Mouse (Mus musculus) midbrain, embryonic 15.5 days (tissue): Measurements from ENCODE around the gene Nfatc2ip. TPM values are rescaled to one million over a fixed set of nuclear protein-coding genes. Genes with fewer than 3 reads are reported as not detected.

Source experiments
- ATAC-seq: fragments of 200-750 bp; cut with Nextera tagmentation; replicated peaks from 2 replicates; pipeline ENCODE4 v1.8.0; 2017; ENCODE audit warnings: moderate TSS enrichment
- H3K27ac ChIP-seq: fragments of 300-500 bp; sonication (generic); 2 replicates; pipeline ENCODE4 v1.5.1; 2015; ENCODE audit warnings: mild to moderate bottlenecking, inconsistent platforms
- H3K27me3 ChIP-seq: fragments of 300-500 bp; sonication (generic); replicated peaks from 2 replicates; pipeline ENCODE4 v1.6.1; 2015; ENCODE audit warnings: inconsistent platforms
- H3K36me3 ChIP-seq: fragments of 300-500 bp; sonication (generic); replicated peaks from 2 replicates; pipeline ENCODE4 v1.6.1; 2015; ENCODE audit warnings: inconsistent platforms
- H3K4me1 ChIP-seq: fragments of 300-500 bp; sonication (generic); 2 replicates; pipeline ENCODE4 v1.6.1; 2015; ENCODE audit warnings: inconsistent platforms
- H3K4me2 ChIP-seq: fragments of 300-500 bp; sonication (generic); 2 replicates; pipeline ENCODE4 v1.6.1; 2015; ENCODE audit warnings: inconsistent platforms, mild to moderate bottlenecking, moderate library complexity
- H3K4me3 ChIP-seq: fragments of 300-500 bp; sonication (generic); 2 replicates; pipeline ENCODE4 v1.5.1; 2015; ENCODE audit warnings: mild to moderate bottlenecking, inconsistent platforms
- H3K9ac ChIP-seq: fragments of 300-500 bp; sonication (generic); 2 replicates; pipeline ENCODE4 v1.6.1; 2015; ENCODE audit warnings: mild to moderate bottlenecking, inconsistent platforms
- H3K9me3 ChIP-seq: fragments of 300-500 bp; sonication (generic); 2 replicates; pipeline ENCODE4 v1.6.1; 2016; ENCODE audit warnings: inconsistent platforms
- WGBS: fragments of 180-500 bp; shearing (Covaris S2); methylation state at CpG from one replicate; pipeline ENCODE4 v1.1.7; 2015; ENCODE audit warnings: mixed read lengths; 5-methylcytosine and 5-hydroxymethylcytosine counted together
- polyA plus RNA-seq: library from polyadenylated mRNA; unstranded; fragments of >200 nt; fragmentation: Nextera tagmentation; extraction: Ambion mirVana; gene quantifications from 2 replicates; pipeline ENCODE4 v1.2.1, GENCODE M21; 2015

Gene Nfatc2ip
- polyA plus RNA-seq, 1 experiment from 2014 or later = 2.2 TPM

- ATAC-seq = peak; percentile 95
- H3K27me3 ChIP-seq = no peaks in the 10 kb centered on the region
- no peaks in the 10 kb centered on the region for H3K9me3 ChIP-seq
- H3K9ac ChIP-seq = peak within 1 kb of the TSS; percentile 70
- peak within 1 kb of the TSS; percentile 86 for H3K4me2 ChIP-seq
- H3K4me1 ChIP-seq = peaks cover 14% of the 10 kb centered on the region
- peak within 1 kb of the TSS; percentile 84 for H3K27ac ChIP-seq
- no peaks in the 10 kb centered on the region for H3K36me3 ChIP-seq
- WGBS = under 1% methylated on average over 82 of the region's 82 CpGs
- peak within 1 kb of the TSS; percentile 72 for H3K4me3 ChIP-seq
Observed at GRCm38 (mm10) chr7:126428631-126429502, 32.3 kb upstream of the Nfatc2ip start, which contains the start of gene Rabep2. TSS of gene Rabep2 (plus strand) at chr7:126428759.

- Histone ChIP-seq H3K4me1 (peaks cover 14% of the 10 kb centered on the region), H3K27ac (peak overlapping the region; percentile 84), H3K4me3 (peak overlapping the region; percentile 72), H3K36me3 (no peaks in the 10 kb centered on the region), H3K27me3 (no peaks in the 10 kb centered on the region), H3K4me2 (peak overlapping the region; percentile 86), H3K9me3 (no peaks in the 10 kb centered on the region), H3K9ac (peak overlapping the region; percentile 70)
- ATAC-seq = peak; percentile 13
- WGBS = 16% methylated on average over 4 of the region's 4 CpGs
Observed at GRCm38 (mm10) chr7:126428154-126428553, 31.6 kb upstream of the Nfatc2ip start.

GRCm38 (mm10) chr7:126427323-126427860 is 30.9 kb upstream of the Nfatc2ip start:
- ATAC-seq = no peak
- 66% methylated on average over 13 of the region's 13 CpGs for WGBS
- Histone ChIP-seq H3K4me1 (peaks cover 14% of the 10 kb centered on the region), H3K27me3 (no peaks in the 10 kb centered on the region), H3K27ac (no peak overlapping the region), H3K36me3 (no peaks in the 10 kb centered on the region), H3K4me3 (no peak overlapping the region), H3K4me2 (0 out of 2 replicates have a peak overlapping the region, but pooled peaks have one; percentile 86), H3K9ac (no peak overlapping the region), H3K9me3 (no peaks in the 10 kb centered on the region)

GRCm38 (mm10) chr7:126424161-126424560 is 27.6 kb upstream of the Nfatc2ip start:
- Histone ChIP-seq H3K4me3 (no peak overlapping the region), H3K36me3 (no peaks in the 10 kb centered on the region), H3K27me3 (no peaks in the 10 kb centered on the region), H3K4me1 (peaks cover 9% of the 10 kb centered on the region), H3K27ac (no peak overlapping the region), H3K4me2 (no peak overlapping the region), H3K9ac (no peak overlapping the region), H3K9me3 (no peaks in the 10 kb centered on the region)
- ATAC-seq = no peak
- 82% methylated on average over 6 of the region's 6 CpGs for WGBS

GRCm38 (mm10) chr7:126421756-126422155 is 25.2 kb upstream of the Nfatc2ip start:
- 93% methylated on average over 5 of the region's 5 CpGs for WGBS

GRCm38 (mm10) chr7:126418496-126418895 is 22.0 kb upstream of the Nfatc2ip start:
- Histone ChIP-seq H3K9me3 (no peaks in the 10 kb centered on the region), H3K36me3 (no peaks in the 10 kb centered on the region), H3K4me2 (no peak overlapping the region), H3K4me3 (no peak overlapping the region), H3K9ac (no peak overlapping the region), H3K4me1 (no peaks in the 10 kb centered on the region), H3K27me3 (no peaks in the 10 kb centered on the region), H3K27ac (no peak overlapping the region)
- no peak for ATAC-seq
- 60% methylated on average over 3 of the region's 3 CpGs for WGBS

More at GRCm38 (mm10) chr7:126421756-126422155, 25.2 kb upstream of the Nfatc2ip start:
- no peaks in the 10 kb centered on the region for H3K27me3 ChIP-seq
- no peak overlapping the region for H3K9ac ChIP-seq
- H3K36me3 ChIP-seq = no peaks in the 10 kb centered on the region
- H3K9me3 ChIP-seq = no peaks in the 10 kb centered on the region
- no peak overlapping the region for H3K27ac ChIP-seq
- no peaks in the 10 kb centered on the region for H3K4me1 ChIP-seq
- ATAC-seq = no peak
- H3K4me3 ChIP-seq = no peak overlapping the region
- H3K4me2 ChIP-seq = no peak overlapping the region

GRCm38 (mm10) chr7:126417606-126418005 is 21.1 kb upstream of the Nfatc2ip start:
- Histone ChIP-seq H3K4me1 (no peaks in the 10 kb centered on the region), H3K27me3 (no peaks in the 10 kb centered on the region), H3K4me2 (no peak overlapping the region), H3K36me3 (no peaks in the 10 kb centered on the region), H3K27ac (no peak overlapping the region), H3K9me3 (no peaks in the 10 kb centered on the region), H3K4me3 (no peak overlapping the region), H3K9ac (no peak overlapping the region)
- ATAC-seq = no peak
- 72% methylated on average over 4 of the region's 4 CpGs for WGBS

GRCm38 (mm10) chr7:126417045-126417444 is 20.5 kb upstream of the Nfatc2ip start:
- Histone ChIP-seq H3K4me2 (no peak overlapping the region), H3K4me3 (no peak overlapping the region), H3K4me1 (no peaks in the 10 kb centered on the region), H3K9ac (no peak overlapping the region), H3K27ac (no peak overlapping the region), H3K9me3 (no peaks in the 10 kb centered on the region), H3K27me3 (no peaks in the 10 kb centered on the region), H3K36me3 (no peaks in the 10 kb centered on the region)
- no peak for ATAC-seq
- 10% methylated on average over 8 of the region's 8 CpGs for WGBS

- ATAC-seq = no peak
- H3K9ac ChIP-seq = no peak overlapping the region
- H3K27me3 ChIP-seq = no peaks in the 10 kb centered on the region
- H3K4me2 ChIP-seq = no peak overlapping the region
- no peaks in the 10 kb centered on the region for H3K36me3 ChIP-seq
- H3K4me3 ChIP-seq = no peak overlapping the region
- WGBS = 47% methylated on average over 2 of the region's 2 CpGs
- no peaks in the 10 kb centered on the region for H3K4me1 ChIP-seq
- no peak overlapping the region for H3K27ac ChIP-seq
- no peaks in the 10 kb centered on the region for H3K9me3 ChIP-seq
Observed at GRCm38 (mm10) chr7:126416615-126417014, 20.1 kb upstream of the Nfatc2ip start.

- whole genome bisulfite sequencing = 93% methylated on average over 6 of the region's 6 CpGs
- Histone ChIP-seq H3K36me3 (no peaks in the 10 kb centered on the region), H3K4me3 (no peak within 1 kb of the TSS)
Observed at GRCm38 (mm10) chr7:126414725-126415124, 18.2 kb upstream of the Nfatc2ip start, which contains the start of gene Cd19. TSS of gene Cd19 (minus strand) at chr7:126414889.

GRCm38 (mm10) chr7:126411061-126411460 is 14.5 kb upstream of the Nfatc2ip start:
- no peak overlapping the region for H3K27ac ChIP-seq
- no peak overlapping the region for H3K9ac ChIP-seq
- H3K4me3 ChIP-seq = no peak overlapping the region
- 84% methylated on average over 4 of the region's 4 CpGs for WGBS
- no peak overlapping the region for H3K4me2 ChIP-seq
- no peaks in the 10 kb centered on the region for H3K36me3 ChIP-seq
- ATAC-seq = no peak
- no peaks in the 10 kb centered on the region for H3K27me3 ChIP-seq
- no peaks in the 10 kb centered on the region for H3K9me3 ChIP-seq
- H3K4me1 ChIP-seq = no peaks in the 10 kb centered on the region

More at GRCm38 (mm10) chr7:126414725-126415124, 18.2 kb upstream of the Nfatc2ip start, which contains the start of gene Cd19:
- no peaks in the 10 kb centered on the region for H3K9me3 ChIP-seq
- no peaks in the 10 kb centered on the region for H3K4me1 ChIP-seq
- no peak within 1 kb of the TSS for H3K9ac ChIP-seq
- no peak within 1 kb of the TSS for H3K4me2 ChIP-seq
- no peaks in the 10 kb centered on the region for H3K27me3 ChIP-seq
- no peak for ATAC-seq
- H3K27ac ChIP-seq = no peak within 1 kb of the TSS

- ATAC-seq = no peak
- no peak overlapping the region for H3K9ac ChIP-seq
- WGBS = 87% methylated on average over 2 of the region's 2 CpGs
- H3K4me3 ChIP-seq = no peak overlapping the region
- no peaks in the 10 kb centered on the region for H3K9me3 ChIP-seq
- no peaks in the 10 kb centered on the region for H3K27me3 ChIP-seq
- no peaks in the 10 kb centered on the region for H3K36me3 ChIP-seq
- no peaks in the 10 kb centered on the region for H3K4me1 ChIP-seq
- no peak overlapping the region for H3K27ac ChIP-seq
- H3K4me2 ChIP-seq = no peak overlapping the region
Observed at GRCm38 (mm10) chr7:126408686-126409085, 12.1 kb upstream of the Nfatc2ip start.
